Mouse (Mus musculus) cortical plate, adult 2 months (tissue): Measurements from ENCODE around the gene Poll.

ENCODE experiments used
- CTCF ChIP-seq: fragments of 200-500 bp; IDR thresholded peaks from 2 replicates; pipeline ENCODE4 v1.5.1; 2011; ENCODE audit warnings: mild to moderate bottlenecking, control low read depth, low read length; ENCODE audit not compliant: insufficient read depth; ENCODE audit errors: extremely low read depth
- POLR2A ChIP-seq: fragments of 200-500 bp; IDR thresholded peaks from 2 replicates; pipeline ENCODE4 v1.6.1; 2011; ENCODE audit warnings: mild to moderate bottlenecking, low read length, control low read depth; ENCODE audit not compliant: insufficient read depth; ENCODE audit errors: extremely low read depth

- no peak for TF ChIP-seq POLR2A
- no peak for TF ChIP-seq CTCF
Observed at GRCm38 (mm10) chr19:45549948-45550347, 10.4 kb downstream of the Poll start.
